Mouse (Mus musculus) gastrocnemius, postnatal 4 days (tissue): ENCODE results near the gene Ddx4. TPM values are rescaled to one million over a fixed set of nuclear protein-coding genes. Genes with fewer than 3 reads are reported as not detected.

Experiments used
- DNase-seq, 2 experiments: peaks; one replicate each; pipeline ENCODE4 v3.0.0; 2021 to 2022; ENCODE audit warnings: low spot score in 2 of 2, mixed read lengths in 2 of 2
- long read RNA-seq, 2 experiments: library from polyadenylated mRNA; stranded (forward); transcript quantifications; one replicate each; pipeline ENCODE4 v2.0.0; 2021
- total RNA-seq, 2 experiments: library from RNA; stranded (reverse); gene quantifications; 2 replicates each; pipeline ENCODE4 v1.2.3; 2021

Ddx4 gene
- total RNA-seq, result not detected
- long read RNA-seq, experiment 1, result 0 reads
- long read RNA-seq, experiment 2, result 0 reads

GRCm38 (mm10) chr13:112652205-112652604 lies at the start of gene Ddx4:
Gene Ddx4 (minus strand): TSS chr13:112652475.
- DNase-seq, result no peak

- DNase-seq, result no peak
These were observed 49.0 kb upstream of the Ddx4 start for GRCm38 (mm10) chr13:112701256-112701655.

- DNase-seq, result no peak
These were observed 43.4 kb upstream of the Ddx4 start for GRCm38 (mm10) chr13:112695526-112696240.

- DNase-seq, result no peak
These were observed 40.7 kb upstream of the Ddx4 start for GRCm38 (mm10) chr13:112692870-112693553.

GRCm38 (mm10) chr13:112686155-112686554 lies 33.9 kb upstream of the Ddx4 start:
- no peak for DNase-seq

GRCm38 (mm10) chr13:112683970-112684369 lies 31.7 kb upstream of the Ddx4 start:
- no peak for DNase-seq

GRCm38 (mm10) chr13:112683312-112683711 lies 31.0 kb upstream of the Ddx4 start:
- DNase-seq, result no peak

- no peak for DNase-seq
These were observed 25.9 kb upstream of the Ddx4 start for GRCm38 (mm10) chr13:112678154-112678553.

- peak in 1 of 2 experiments; percentile 59 for DNase-seq
These were observed 21.7 kb upstream of the Ddx4 start for GRCm38 (mm10) chr13:112673899-112674447.

GRCm38 (mm10) chr13:112672797-112673196 lies 20.5 kb upstream of the Ddx4 start:
- no peak for DNase-seq

- no peak for DNase-seq
These were observed 19.4 kb upstream of the Ddx4 start for GRCm38 (mm10) chr13:112671708-112672107.

GRCm38 (mm10) chr13:112667215-112667614 lies 14.9 kb upstream of the Ddx4 start:
- DNase-seq, result no peak

- no peak for DNase-seq
These were observed 14.3 kb upstream of the Ddx4 start for GRCm38 (mm10) chr13:112666433-112667024.

GRCm38 (mm10) chr13:112661687-112662086 lies 9.4 kb upstream of the Ddx4 start:
- no peak for DNase-seq

- peak; percentile 74 to 87 for DNase-seq
These were observed 8.5 kb upstream of the Ddx4 start, which contains the start of gene Slc38a9 for GRCm38 (mm10) chr13:112660574-112661381. Gene Slc38a9 (plus strand): TSS chr13:112660751.

GRCm38 (mm10) chr13:112659986-112660573 lies 7.8 kb upstream of the Ddx4 start:
- no peak for DNase-seq

GRCm38 (mm10) chr13:112651183-112651582 lies 1.1 kb downstream of the Ddx4 start:
- DNase-seq, result no peak

GRCm38 (mm10) chr13:112645529-112646186 lies 6.6 kb downstream of the Ddx4 start:
- DNase-seq, result no peak

- DNase-seq, result no peak
These were observed 7.3 kb downstream of the Ddx4 start for GRCm38 (mm10) chr13:112644996-112645395.

- DNase-seq, result no peak
These were observed 9.4 kb downstream of the Ddx4 start for GRCm38 (mm10) chr13:112642897-112643296.
